ENCODE assay signal across 8 mouse cellular contexts in genomic region chr8:121829777-121830362, GRCm38 (mm10). TPM values are rescaled to one million over a fixed set of nuclear protein-coding genes. Genes with fewer than 3 reads are reported as not detected.
DNase-seq lines count a peak whose midpoint lies in the region; ATAC-seq and TF ChIP-seq lines count a peak whose summit lies in the region.

No protein-coding gene starts in this region.

- no peak for TF ChIP-seq POLR2A in spleen, adult 2 months (IDR thresholded peaks at IDR 0.05; ENCODE audit: low read depth, low read length)

- H3K27ac ChIP-seq in spleen, adult 2 months (ENCODE audit: insufficient read depth, low read length) = peak overlapping the region; percentile 13
- H3K27ac ChIP-seq in hindbrain, embryonic 15.5 days (replicated peaks) = peak overlapping the region; percentile 91
- no peak overlapping the region for H3K27ac ChIP-seq in midbrain, embryonic 11.5 days (ENCODE audit: low read depth, low read length)

- DNase-seq in adrenal gland, postnatal 36 days = peak; percentile 13 to 58
- DNase-seq in adrenal gland, postnatal 4 days (ENCODE audit: low spot score in 2 of 2) = no peak
- DNase-seq in spleen, adult 2 months (ENCODE audit: low read depth in 1 of 2, low spot score in 2 of 2) = no peak
- no peak for DNase-seq in spleen, postnatal 36 days (ENCODE audit: low spot score in 2 of 2)
- no peak for DNase-seq in midbrain, embryonic 11.5 days (ENCODE audit: low spot score, missing footprints)
- no peak for DNase-seq in thymus, postnatal 4 days
- no peak for DNase-seq in cerebellum, adult 18-20 months

- no peak for TF ChIP-seq CTCF in spleen, adult 2 months (IDR thresholded peaks at IDR 0.05; ENCODE audit: extremely low read depth, insufficient read depth, insufficient read length, insufficient replicate concordance)

- H3K4me1 ChIP-seq in spleen, adult 2 months (ENCODE audit: control insufficient read depth, insufficient read depth, insufficient read length) = no peaks in the 10 kb centered on the region; the same call in 1 of the 2 replicates
- peaks cover 20% of the 10 kb centered on the region for H3K4me1 ChIP-seq in hindbrain, embryonic 15.5 days (replicated peaks)
- peaks cover 7% of the 10 kb centered on the region for H3K4me1 ChIP-seq in midbrain, embryonic 11.5 days (ENCODE audit: control insufficient read depth, insufficient read depth, low read length)

- no peaks in the 10 kb centered on the region for H3K27me3 ChIP-seq in spleen, adult 2 months (ENCODE audit: control insufficient read depth, insufficient read depth, low read length)
- no peaks in the 10 kb centered on the region; the same call in 1 of the 2 replicates for H3K27me3 ChIP-seq in hindbrain, embryonic 15.5 days
- no peaks in the 10 kb centered on the region for H3K27me3 ChIP-seq in midbrain, embryonic 11.5 days (ENCODE audit: control insufficient read depth, insufficient read depth, low read length)

- no peaks in the 10 kb centered on the region for H3K9me3 ChIP-seq in hindbrain, embryonic 15.5 days
- H3K9me3 ChIP-seq in midbrain, embryonic 11.5 days (ENCODE audit: control insufficient read depth, low read length) = no peaks in the 10 kb centered on the region

- H3K9ac ChIP-seq in hindbrain, embryonic 15.5 days = peak overlapping the region; percentile 79
- peak overlapping the region; percentile 84 for H3K9ac ChIP-seq in midbrain, embryonic 11.5 days (ENCODE audit: low read length)

- peak overlapping the region; percentile 86 for H3K4me3 ChIP-seq in spleen, adult 2 months (ENCODE audit: extremely low read depth, insufficient read depth, insufficient read length)
- H3K4me3 ChIP-seq in hindbrain, embryonic 15.5 days = peak overlapping the region; percentile 92
- peak overlapping the region; percentile 97 for H3K4me3 ChIP-seq in midbrain, embryonic 11.5 days (ENCODE audit: low read depth, low read length)

- H3K36me3 ChIP-seq in spleen, adult 2 months (ENCODE audit: control insufficient read depth, insufficient read depth, low read length) = no peaks in the 10 kb centered on the region
- H3K36me3 ChIP-seq in hindbrain, embryonic 15.5 days = no peaks in the 10 kb centered on the region
- H3K36me3 ChIP-seq in midbrain, embryonic 11.5 days (ENCODE audit: control insufficient read depth, insufficient read depth, low read length) = no peaks in the 10 kb centered on the region

- peak overlapping the region; percentile 98 for H3K4me2 ChIP-seq in hindbrain, embryonic 15.5 days
- H3K4me2 ChIP-seq in midbrain, embryonic 11.5 days = peak overlapping the region; percentile 81

- WGBS in spleen, adult 2 months = 28% methylated on average over 18 of the region's 18 CpGs
- 15% methylated on average over 18 of the region's 18 CpGs for WGBS in hindbrain, embryonic 15.5 days
- 21% methylated on average over 18 of the region's 18 CpGs for WGBS in midbrain, embryonic 11.5 days

- peak; percentile 91 for ATAC-seq in hindbrain, embryonic 15.5 days (ENCODE audit: low FRiP score, low read depth)
- peak; percentile 77 for ATAC-seq in midbrain, embryonic 11.5 days (ENCODE audit: low FRiP score)

RNA-seq across cellular contexts. Expression of gene Klhdc4, which starts 0.5 kb away (rescaled TPM):
- 10 to 100 TPM; 22.7 to 23.1 TPM for total RNA-seq in adrenal gland, postnatal 36 days (2021)
- total RNA-seq in adrenal gland, postnatal 4 days (2021) = 10 to 100 TPM; 29.9 TPM
- polyA plus RNA-seq in spleen, adult 2 months (2012; rRNA removed) = 15.8 and 17.6 TPM in 2 replicates
- polyA plus RNA-seq in hindbrain, embryonic 15.5 days (2015; fragmentation: Nextera tagmentation; extraction: Ambion mirVana) = 44.1 and 46.5 TPM in 2 replicates
- polyA plus RNA-seq in midbrain, embryonic 11.5 days (2014; fragmentation: Nextera tagmentation; extraction: Ambion mirVana) = 49.4 and 52.9 TPM in 2 replicates

Comparison
In these comparisons a context has a peak if more than half of its experiments do, and no peak if none do; other contexts are left out.
1. DNase-seq: peak in adrenal gland, postnatal 36 days (2 of 2); none in adrenal gland, postnatal 4 days (0 of 2), spleen, adult 2 months (0 of 2), spleen, postnatal 36 days (0 of 2), midbrain, embryonic 11.5 days (single experiment), thymus, postnatal 4 days (single experiment) and cerebellum, adult 18-20 months (0 of 2).
2. Peak in every context shown above with its lines, with median percentiles within 50 percentile points of each other: H3K4me3 ChIP-seq.